Mouse (Mus musculus) lung, postnatal 10 days (tissue): Measurements from ENCODE around the gene Foxp3.
A peak's percentile ranks its signal among the peaks of the same experiment; 100 is the strongest.

Experiments
- DNase-seq: peaks from one replicate; pipeline ENCODE4 v3.0.0; 2021

Foxp3 gene

DNA sequence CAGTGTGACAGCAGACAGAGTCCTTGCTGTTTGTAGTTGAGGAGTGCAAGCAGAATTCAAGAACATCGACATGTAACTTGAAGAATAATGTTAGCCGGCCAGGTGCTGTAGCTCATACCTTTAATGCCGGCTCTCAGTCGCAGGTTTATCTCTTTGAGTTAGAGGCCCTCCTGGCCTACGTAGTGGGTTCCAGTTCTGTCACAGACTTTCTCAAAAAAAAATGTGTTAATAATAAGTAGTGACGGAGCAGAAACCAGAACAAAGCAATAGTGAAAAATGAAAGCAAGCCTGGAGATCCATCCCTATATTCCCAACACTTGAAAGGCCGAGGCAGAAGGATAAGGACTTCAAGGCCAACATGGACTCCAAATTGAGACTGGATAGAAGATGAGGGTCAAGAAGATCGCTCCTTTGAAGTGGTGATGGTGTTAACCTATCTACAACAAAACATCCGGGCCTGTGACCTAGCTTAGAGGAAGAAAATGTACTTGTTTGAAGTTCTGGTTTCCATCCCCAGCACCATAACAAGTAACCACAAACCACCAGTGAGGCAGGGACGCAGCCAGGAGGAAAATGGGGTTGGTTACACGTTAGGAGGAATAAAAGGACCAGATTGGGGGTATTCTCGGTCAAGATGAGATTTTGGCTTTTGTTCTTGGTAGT lies 44.6 kb downstream of the Foxp3 start:
- no peak for DNase-seq

DNA sequence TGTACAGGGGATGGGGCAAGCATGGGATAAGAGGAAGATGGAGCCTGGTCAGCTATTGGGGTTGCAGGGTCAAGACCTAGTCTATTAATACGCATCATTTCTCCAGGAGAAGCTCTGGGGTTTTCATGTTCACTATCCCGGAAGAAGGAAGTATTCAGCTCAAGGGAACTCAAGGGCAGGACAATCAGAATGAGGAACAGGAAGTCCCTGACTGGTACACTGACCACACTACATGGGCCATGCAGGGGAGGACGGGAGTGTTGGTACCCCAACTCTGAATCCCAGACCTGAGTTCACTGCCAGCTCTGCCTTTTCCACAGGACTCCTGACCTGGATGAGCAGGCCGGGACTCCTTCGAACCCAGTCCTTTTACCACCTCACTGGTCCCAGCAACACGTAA lies 59.1 kb downstream of the Foxp3 start:
- DNase-seq = no peak

DNA sequence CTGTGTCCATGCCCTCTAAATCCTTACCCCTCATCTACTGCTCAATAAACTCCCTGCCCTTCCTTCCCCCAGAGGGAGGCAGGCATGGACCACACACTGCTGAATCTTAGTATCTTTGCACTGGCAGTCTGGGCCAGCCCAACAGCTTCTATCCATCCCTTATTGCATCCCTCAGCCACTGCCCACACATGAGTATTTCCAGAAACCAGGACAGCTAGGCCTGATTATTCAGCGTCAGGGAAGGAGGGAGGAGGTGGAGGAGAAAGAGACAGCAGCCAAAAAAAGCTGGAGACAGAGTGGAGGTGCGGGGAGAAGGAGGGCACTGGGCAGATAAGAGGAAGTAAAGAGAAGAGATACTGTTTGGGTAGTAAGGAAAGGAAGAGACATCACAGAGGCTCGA lies 61.7 kb downstream of the Foxp3 start:
- DNase-seq = no peak

DNA sequence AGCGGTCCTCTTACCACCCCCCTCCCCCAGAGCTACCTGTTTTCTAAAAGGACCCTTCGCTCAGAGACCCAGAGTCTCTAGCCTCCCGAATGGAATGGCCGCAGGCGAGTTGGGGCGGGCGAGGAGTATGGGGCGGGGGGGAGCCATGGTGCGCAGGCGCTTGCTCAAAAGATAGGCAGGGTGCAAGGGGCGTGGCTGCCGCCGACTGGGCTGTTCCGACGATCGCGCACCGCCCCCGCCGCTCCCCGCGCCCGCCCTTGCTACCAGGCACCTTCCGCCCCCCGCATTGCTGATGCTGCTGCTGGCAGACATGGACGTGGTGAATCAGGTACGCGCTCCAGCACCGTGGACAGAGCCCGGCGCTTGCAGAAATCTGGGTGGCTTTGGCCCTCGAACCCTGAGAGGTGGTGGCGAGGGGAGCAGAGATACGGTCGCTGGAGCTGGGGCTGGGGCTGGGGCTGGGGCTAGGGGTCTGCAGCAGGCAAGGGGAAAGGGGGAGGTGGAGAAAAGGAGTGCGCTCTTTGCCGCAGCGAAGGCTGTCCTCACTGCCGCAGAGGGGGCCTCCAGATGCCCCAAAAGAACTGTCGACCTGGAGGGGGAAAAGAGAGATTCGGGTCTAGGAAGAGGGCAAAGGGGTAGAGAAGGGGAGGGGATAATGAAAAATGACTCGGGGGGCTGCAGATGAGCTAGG lies 65.1 kb downstream of the Foxp3 start, which contains the start of gene Syp:
Gene Syp, plus strand, starts transcription at position 71 of the 691 bp plus-strand sequence.
- DNase-seq = peak; percentile 73

DNA sequence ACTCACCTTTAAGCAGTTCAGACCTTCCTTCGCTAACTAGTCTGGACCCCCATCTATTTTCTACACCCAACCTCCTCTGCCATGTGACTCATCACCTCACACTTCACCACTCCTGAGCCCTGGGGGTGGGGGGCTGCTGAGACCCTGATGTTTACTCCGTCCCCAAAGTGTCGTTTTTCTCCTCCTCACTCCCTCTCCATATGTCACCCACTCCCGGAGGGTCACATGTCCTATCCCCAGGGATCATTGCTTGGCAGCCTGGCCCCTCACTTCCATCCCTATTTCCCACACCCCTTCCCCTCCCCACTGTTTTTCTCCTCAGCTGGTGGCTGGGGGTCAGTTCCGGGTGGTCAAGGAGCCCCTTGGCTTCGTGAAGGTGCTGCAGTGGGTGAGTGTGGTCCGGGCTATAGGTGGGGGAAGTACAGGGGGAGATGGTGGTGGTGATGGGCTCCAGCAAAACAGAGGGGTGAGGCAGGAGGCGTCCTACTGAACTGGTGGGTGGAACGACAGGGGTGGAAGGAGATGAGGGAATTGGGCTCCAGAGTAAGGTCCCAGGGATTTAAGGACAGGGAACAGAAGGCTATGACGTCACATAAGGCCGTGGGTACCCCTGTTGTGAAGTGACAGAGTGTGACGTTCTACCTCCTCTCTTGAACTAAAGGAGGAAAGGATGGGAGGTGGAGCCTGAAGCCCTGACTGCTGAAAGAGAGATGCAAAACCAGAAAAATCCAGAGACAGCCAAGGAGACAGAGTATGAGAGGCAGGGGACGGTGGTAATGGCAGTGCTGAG lies 66.3 kb downstream of the Foxp3 start:
- DNase-seq = no peak

DNA sequence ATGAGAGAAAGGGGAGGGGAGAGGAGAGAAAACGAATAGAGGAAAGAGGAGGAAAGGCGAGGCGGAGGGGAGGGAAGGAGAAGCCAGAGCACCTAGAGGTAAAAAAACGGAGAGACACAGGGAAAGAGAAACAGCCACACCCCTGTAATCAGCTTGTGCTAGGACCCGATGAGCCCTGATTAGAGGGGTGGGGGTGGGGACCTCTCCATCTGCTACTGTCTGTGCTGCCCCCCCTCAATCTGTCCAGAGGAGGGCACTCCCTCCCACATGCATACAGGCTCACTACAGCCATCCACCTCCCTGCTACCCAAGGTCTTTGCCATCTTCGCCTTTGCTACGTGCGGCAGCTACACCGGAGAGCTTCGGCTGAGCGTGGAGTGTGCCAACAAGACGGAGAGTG lies 67.3 kb downstream of the Foxp3 start:
- no peak for DNase-seq
